ENCODE assay signal across 25 mouse cellular contexts in the genomic region with DNA sequence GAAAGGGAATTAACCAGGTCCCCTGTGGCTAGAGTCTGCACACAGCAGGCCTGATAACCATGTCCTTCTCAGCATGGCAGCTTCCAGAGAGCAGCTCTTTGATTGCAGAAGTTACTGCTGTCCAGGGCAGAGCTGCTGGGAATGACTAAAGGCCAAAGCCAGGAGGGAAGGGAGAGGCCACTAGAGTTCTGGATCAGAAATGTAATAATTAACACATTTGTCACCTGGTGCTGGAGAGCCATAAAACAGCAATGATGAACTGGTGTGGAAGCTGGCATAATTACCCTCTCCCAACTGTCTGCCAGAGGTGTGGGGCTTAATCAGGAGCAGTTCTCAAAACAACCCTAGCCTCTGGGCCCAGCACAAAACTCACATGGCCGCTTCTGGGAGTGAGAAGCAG.
DNase-seq lines count a peak whose midpoint lies in the region; TF ChIP-seq lines count a peak whose summit lies in the region.
"Had no signal": no experiment of that assay in that cellular context is flagged by ENCODE, and none has a peak within 500 bp of the region (broad histone marks: within the 10 kb centered on the region; RNA-seq: fewer than 3 reads in every experiment).

No protein-coding gene starts in this region.

- TF ChIP-seq POLR2A in brain, embryonic 14.5 days (IDR thresholded peaks at IDR 0.05; ENCODE audit: borderline replicate concordance, extremely low read depth, insufficient read depth, insufficient read length, poor library complexity, severe bottlenecking) = no peak

- no peaks in the 10 kb centered on the region for H3K27me3 ChIP-seq in limb, embryonic 10.5 days (ENCODE audit: low read depth, poor library complexity, severe bottlenecking)
- H3K27me3 ChIP-seq: forebrain, embryonic 12.5 days; heart, embryonic 15.5 days; limb, embryonic 12.5 days; lung, embryonic 15.5 days; midbrain, embryonic 15.5 days had no signal

- intact Hi-C loops in heart, postnatal 14 days (cut with DNase I) = no loop called here

- TF ChIP-seq CTCF in brain, embryonic 14.5 days (IDR thresholded peaks at IDR 0.05; ENCODE audit: borderline replicate concordance, extremely low read depth, insufficient read depth, insufficient read length) = no peak

- 28% methylated on average over 1 of the region's 1 CpGs for WGBS in limb, embryonic 10.5 days

- DNase-seq in heart, adult 11 months = peak; percentile 87
- no peak for DNase-seq in heart, postnatal 14 days
- DNase-seq in kidney, adult 9 months = peak; percentile 6
- no peak for DNase-seq in kidney, adult 18-20 months
- peak; percentile 48 for DNase-seq in brain, embryonic 14.5 days (ENCODE audit: low read depth)
- no peak for DNase-seq in limb, embryonic 10.5 days (ENCODE audit: low spot score)
- DNase-seq in cerebellum, adult 8-10 months = no peak
- DNase-seq: adrenal gland, postnatal 10 days; cerebellum, adult 11 months; cerebellum, adult 9-11 months; forebrain, postnatal 0 days; gastrocnemius, postnatal 10 days; heart, postnatal 36 days; layer of hippocampus, adult 9-11 months; right cerebral cortex, adult 18-20 months; thymus, postnatal 4 days had no signal

- H3K36me3 ChIP-seq in limb, embryonic 10.5 days = no peaks in the 10 kb centered on the region
- H3K36me3 ChIP-seq: forebrain, embryonic 12.5 days; G1E; heart, embryonic 10.5 days; heart, embryonic 15.5 days; limb, embryonic 12.5 days; lung, embryonic 15.5 days; midbrain, embryonic 10.5 days; midbrain, embryonic 15.5 days had no signal

- peaks cover 36% of the 10 kb centered on the region for H3K4me1 ChIP-seq in limb, embryonic 10.5 days
- H3K4me1 ChIP-seq: heart, embryonic 10.5 days; lung, embryonic 15.5 days had no signal

- H3K4me3 ChIP-seq in limb, embryonic 10.5 days = no peak overlapping the region
- H3K4me3 ChIP-seq: erythroblast, embryonic 14.5 days; forebrain, embryonic 12.5 days; heart, embryonic 10.5 days; heart, embryonic 15.5 days; limb, embryonic 12.5 days; lung, embryonic 15.5 days; midbrain, embryonic 10.5 days; midbrain, embryonic 15.5 days had no signal

- no peaks in the 10 kb centered on the region for H3K9me3 ChIP-seq in limb, embryonic 10.5 days (replicated peaks)
- H3K9me3 ChIP-seq: forebrain, embryonic 12.5 days; heart, embryonic 10.5 days; heart, embryonic 15.5 days; limb, embryonic 12.5 days; lung, embryonic 15.5 days; midbrain, embryonic 10.5 days; midbrain, embryonic 15.5 days had no signal

- H3K27ac ChIP-seq in limb, embryonic 10.5 days = peak overlapping the region; percentile 58; the same call in 1 of the 2 replicates
- H3K27ac ChIP-seq: forebrain, embryonic 12.5 days; heart, embryonic 10.5 days; heart, embryonic 15.5 days; limb, embryonic 12.5 days; lung, embryonic 15.5 days; midbrain, embryonic 10.5 days; midbrain, embryonic 15.5 days had no signal

Comparison
In these comparisons a context has a peak if more than half of its experiments do, and no peak if none do; other contexts are left out.
1. DNase-seq: peak in heart, adult 11 months (single experiment), kidney, adult 9 months (single experiment) and brain, embryonic 14.5 days (single experiment); none in heart, postnatal 14 days (0 of 2), kidney, adult 18-20 months (single experiment), limb, embryonic 10.5 days (single experiment) and cerebellum, adult 8-10 months (single experiment).